Mouse (Mus musculus) spleen, postnatal 14 days (tissue): ENCODE measurements around the gene Gm13178.

Experiments
- DNase-seq, 2 experiments: peaks; one replicate each; pipeline ENCODE4 v3.0.0; 2021 to 2022; ENCODE audit warnings: low spot score in 2 of 2

Gm13178 gene

GRCm38 (mm10) chr4:144721304-144721703, at the start of gene Gm13178:
Gene Gm13178, minus strand, starts transcription at chr4:144721404.
- DNase-seq: no peak

GRCm38 (mm10) chr4:144765722-144766121, 44.5 kb upstream of the Gm13178 start:
- no peak for DNase-seq

- no peak for DNase-seq
Observed at GRCm38 (mm10) chr4:144749139-144749538, 27.9 kb upstream of the Gm13178 start.

- no peak for DNase-seq
Observed at GRCm38 (mm10) chr4:144719691-144720090, 1.5 kb downstream of the Gm13178 start.

GRCm38 (mm10) chr4:144718288-144718687, 2.9 kb downstream of the Gm13178 start:
- no peak for DNase-seq

GRCm38 (mm10) chr4:144686268-144686667, 34.9 kb downstream of the Gm13178 start, which contains the start of gene Gm436:
Gene Gm436, minus strand, starts transcription at chr4:144686368.
- DNase-seq: no peak
